Mouse (Mus musculus) midbrain, embryonic 14.5 days (tissue): ENCODE measurements around the gene Tapt1. TPM values are rescaled to one million over a fixed set of nuclear protein-coding genes. Genes with fewer than 3 reads are reported as not detected.

Experiments used
- ATAC-seq: fragments of 200-750 bp; cut with Nextera tagmentation; 2 replicates; pipeline ENCODE4 v1.8.0; 2017; ENCODE audit warnings: moderate number of reproducible peaks, moderate library complexity; ENCODE audit not compliant: low FRiP score, low TSS enrichment
- DNase-seq: peaks from one replicate; pipeline ENCODE4 v3.0.0-alpha.2; 2015
- H3K27ac ChIP-seq: fragments of 300-500 bp; sonication (generic); replicated peaks from 2 replicates; pipeline ENCODE4 v1.5.1; 2014; ENCODE audit warnings: mild to moderate bottlenecking, low read depth, low read length, moderate library complexity
- H3K27me3 ChIP-seq: fragments of 300-500 bp; sonication (generic); 2 replicates; pipeline ENCODE4 v1.6.1; 2014; ENCODE audit warnings: low read length, control low read depth, mixed read lengths; ENCODE audit not compliant: control insufficient read depth, insufficient read depth
- H3K36me3 ChIP-seq: fragments of 300-500 bp; sonication (generic); 2 replicates; pipeline ENCODE4 v1.6.1; 2014; ENCODE audit warnings: low read length, control low read depth; ENCODE audit not compliant: control insufficient read depth, insufficient read depth
- H3K4me1 ChIP-seq: fragments of 300-500 bp; sonication (generic); 2 replicates; pipeline ENCODE4 v1.6.1; 2014; ENCODE audit warnings: mild to moderate bottlenecking, antibody characterized with exemption, low read length, control low read depth; ENCODE audit not compliant: control insufficient read depth, insufficient read depth
- H3K4me2 ChIP-seq: fragments of 300-500 bp; sonication (generic); 2 replicates; pipeline ENCODE4 v1.6.1; 2014; ENCODE audit warnings: mild to moderate bottlenecking, low read length, moderate library complexity
- H3K4me3 ChIP-seq: fragments of 300-500 bp; sonication (generic); replicated peaks from 2 replicates; pipeline ENCODE4 v1.5.1; 2014; ENCODE audit warnings: low read depth, low read length
- H3K9ac ChIP-seq: fragments of 300-500 bp; sonication (generic); replicated peaks from 2 replicates; pipeline ENCODE4 v1.6.1; 2014; ENCODE audit warnings: mild to moderate bottlenecking, low read length, moderate library complexity
- H3K9me3 ChIP-seq: fragments of 300-500 bp; sonication (generic); 2 replicates; pipeline ENCODE4 v1.6.1; 2016; ENCODE audit warnings: low read length, control low read depth, mixed read lengths; ENCODE audit not compliant: control insufficient read depth
- WGBS: fragments of 180-500 bp; shearing (Covaris S2); extraction: QIAGEN DNeasy Blood & Tissue Kit; methylation state at CpG from one replicate; pipeline ENCODE4 v1.1.7; 2014; 5-methylcytosine and 5-hydroxymethylcytosine counted together
- polyA plus RNA-seq: library from polyadenylated mRNA; unstranded; fragments of >200 nt; fragmentation: Nextera tagmentation; extraction: Ambion mirVana; gene quantifications from 2 replicates; pipeline ENCODE4 v1.2.1, GENCODE M21; 2014

The Tapt1 gene
- polyA plus RNA-seq, 1 experiment from 2014 or later: 34.6 TPM

GRCm38 (mm10) chr5:44255756-44256398, 29.5 kb upstream of the Tapt1 start:
- H3K27ac ChIP-seq: no peak overlapping the region
- no peak overlapping the region for H3K9ac ChIP-seq
- 79% methylated on average over 7 of the region's 7 CpGs for WGBS
- H3K4me2 ChIP-seq: no peak overlapping the region
- H3K9me3 ChIP-seq: no peaks in the 10 kb centered on the region
- H3K27me3 ChIP-seq: no peaks in the 10 kb centered on the region
- DNase-seq: no peak
- no peak for ATAC-seq
- no peak overlapping the region for H3K4me3 ChIP-seq
- no peaks in the 10 kb centered on the region for H3K36me3 ChIP-seq
- no peaks in the 10 kb centered on the region for H3K4me1 ChIP-seq

GRCm38 (mm10) chr5:44253449-44253848, 27.0 kb upstream of the Tapt1 start:
- Histone ChIP-seq H3K27ac (no peak overlapping the region), H3K4me2 (no peak overlapping the region), H3K4me3 (no peak overlapping the region), H3K4me1 (no peaks in the 10 kb centered on the region), H3K9me3 (no peaks in the 10 kb centered on the region), H3K9ac (no peak overlapping the region), H3K27me3 (no peaks in the 10 kb centered on the region), H3K36me3 (no peaks in the 10 kb centered on the region)
- DNase-seq: no peak
- WGBS: 91% methylated on average over 6 of the region's 6 CpGs
- ATAC-seq: no peak

GRCm38 (mm10) chr5:44252395-44252794, 26.0 kb upstream of the Tapt1 start:
- Histone ChIP-seq H3K9me3 (no peaks in the 10 kb centered on the region), H3K36me3 (no peaks in the 10 kb centered on the region), H3K27me3 (no peaks in the 10 kb centered on the region), H3K4me1 (no peaks in the 10 kb centered on the region), H3K9ac (no peak overlapping the region), H3K27ac (no peak overlapping the region), H3K4me3 (no peak overlapping the region), H3K4me2 (no peak overlapping the region)
- 86% methylated on average over 4 of the region's 4 CpGs for WGBS
- DNase-seq: no peak
- ATAC-seq: no peak

DNA sequence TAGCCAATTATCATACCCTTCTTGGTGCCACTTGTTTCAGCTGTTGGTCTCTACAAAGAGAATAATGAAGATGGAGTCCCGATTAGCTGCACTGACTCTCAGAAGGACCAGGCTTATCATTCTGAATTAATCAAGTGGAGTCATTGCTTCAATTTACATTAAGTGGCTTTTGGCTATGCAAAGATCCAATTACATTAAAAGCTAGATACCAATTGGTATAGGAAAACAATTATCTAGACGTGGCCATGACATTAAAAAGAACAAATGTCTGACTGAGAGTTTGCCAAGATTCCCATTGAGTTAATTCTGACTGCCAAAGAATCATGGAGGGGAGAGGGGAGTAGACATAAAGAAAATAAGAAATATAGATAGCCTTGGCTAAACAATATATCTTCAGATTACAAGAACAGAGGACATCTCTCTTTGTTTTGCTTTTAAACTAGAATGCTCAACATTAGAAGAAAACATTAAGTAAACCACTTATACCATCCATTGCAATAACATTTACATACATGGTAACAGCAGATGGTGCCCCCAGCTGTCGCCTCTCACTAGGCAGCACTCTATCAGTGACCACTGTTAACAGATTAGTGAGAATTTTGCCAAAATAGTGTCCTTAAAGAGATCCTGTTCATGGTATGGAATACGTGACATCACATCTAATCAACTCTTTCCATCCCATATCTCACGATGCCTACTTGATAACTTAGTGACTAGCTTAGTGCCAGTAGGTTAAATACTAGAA, 24.0 kb upstream of the Tapt1 start:
- DNase-seq: no peak
- Histone ChIP-seq H3K9me3 (no peaks in the 10 kb centered on the region), H3K36me3 (no peaks in the 10 kb centered on the region), H3K9ac (no peak overlapping the region), H3K4me1 (no peaks in the 10 kb centered on the region), H3K4me3 (no peak overlapping the region), H3K27me3 (no peaks in the 10 kb centered on the region), H3K27ac (no peak overlapping the region), H3K4me2 (no peak overlapping the region)
- 78% methylated on average over 5 of the region's 5 CpGs for WGBS
- no peak for ATAC-seq

DNA sequence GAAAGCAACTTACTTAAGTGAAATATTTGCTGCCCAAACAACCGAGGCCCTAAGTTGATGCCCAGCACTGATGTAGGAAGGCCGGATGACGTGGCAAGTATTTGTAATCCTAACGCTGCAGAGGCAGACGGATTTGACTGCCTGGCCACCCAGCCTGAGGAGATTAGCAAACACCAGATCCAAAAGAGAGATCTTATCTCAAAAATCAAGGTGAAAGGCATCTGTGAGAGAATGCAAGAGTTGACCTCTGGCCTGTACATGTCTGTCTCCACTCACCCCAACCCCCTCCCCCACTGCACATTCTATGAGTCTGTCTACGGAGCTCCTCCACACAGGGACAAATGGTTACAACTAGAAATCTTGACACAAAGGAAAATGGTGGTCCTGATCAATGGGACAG, 22.9 kb upstream of the Tapt1 start:
- Histone ChIP-seq H3K27ac (no peak overlapping the region), H3K9me3 (no peaks in the 10 kb centered on the region), H3K4me3 (no peak overlapping the region), H3K9ac (no peak overlapping the region), H3K27me3 (no peaks in the 10 kb centered on the region), H3K4me2 (no peak overlapping the region), H3K4me1 (no peaks in the 10 kb centered on the region), H3K36me3 (no peaks in the 10 kb centered on the region)
- 74% methylated on average over 6 of the region's 6 CpGs for WGBS
- ATAC-seq (no peak), DNase-seq (no peak)

DNA sequence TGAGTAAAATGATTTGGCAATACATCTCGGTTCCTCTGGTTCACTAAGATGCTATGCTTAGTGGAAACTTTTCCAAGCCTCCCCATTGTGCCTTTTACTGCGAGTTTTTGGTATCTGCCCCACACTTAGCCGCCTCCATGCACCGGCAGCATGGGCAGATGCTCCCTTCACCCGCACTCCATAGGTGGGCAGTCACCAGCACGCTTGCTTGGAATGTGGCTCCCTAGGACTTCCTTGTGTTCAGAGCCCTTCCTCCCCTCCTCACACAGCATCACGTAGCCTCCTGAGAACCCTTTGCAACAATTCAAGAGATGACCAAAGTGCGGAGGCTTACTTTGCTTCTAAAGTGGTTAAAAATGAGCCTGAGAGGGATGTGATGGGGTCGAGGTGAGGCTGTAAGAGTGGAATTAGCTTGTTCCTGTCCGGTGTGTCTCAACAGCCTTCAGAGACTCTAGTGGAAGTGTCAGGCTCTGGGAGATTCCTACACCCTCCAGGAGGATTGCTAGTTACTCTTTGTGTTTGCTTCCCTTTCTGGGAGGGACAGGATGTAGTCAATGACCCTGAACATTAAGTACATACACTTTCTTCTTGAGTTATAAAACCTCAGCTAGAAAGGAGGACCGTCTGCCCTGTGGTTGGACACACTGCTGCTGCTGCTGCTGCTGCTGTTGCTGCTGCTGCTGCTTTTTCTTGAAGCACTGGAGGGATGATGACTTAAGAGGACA, 20.2 kb upstream of the Tapt1 start:
- DNase-seq: no peak
- Histone ChIP-seq H3K27me3 (no peaks in the 10 kb centered on the region), H3K36me3 (no peaks in the 10 kb centered on the region), H3K9me3 (no peaks in the 10 kb centered on the region), H3K4me1 (no peaks in the 10 kb centered on the region), H3K27ac (no peak overlapping the region), H3K4me3 (no peak overlapping the region), H3K4me2 (no peak overlapping the region), H3K9ac (no peak overlapping the region)
- WGBS: 26% methylated on average over 11 of the region's 11 CpGs
- ATAC-seq: no peak

GRCm38 (mm10) chr5:44244894-44245423, 18.5 kb upstream of the Tapt1 start:
- H3K9me3 ChIP-seq: no peaks in the 10 kb centered on the region

GRCm38 (mm10) chr5:44242828-44243227, 16.4 kb upstream of the Tapt1 start:
- ATAC-seq (no peak), DNase-seq (no peak)
- Histone ChIP-seq H3K4me3 (no peak overlapping the region), H3K9me3 (no peaks in the 10 kb centered on the region), H3K9ac (no peak overlapping the region), H3K27me3 (no peaks in the 10 kb centered on the region), H3K4me2 (no peak overlapping the region), H3K36me3 (no peaks in the 10 kb centered on the region), H3K27ac (no peak overlapping the region), H3K4me1 (no peaks in the 10 kb centered on the region)
- 89% methylated on average over 4 of the region's 4 CpGs for WGBS

More at GRCm38 (mm10) chr5:44244894-44245423, 18.5 kb upstream of the Tapt1 start:
- H3K4me1 ChIP-seq: no peaks in the 10 kb centered on the region
- H3K36me3 ChIP-seq: no peaks in the 10 kb centered on the region
- no peak overlapping the region for H3K4me3 ChIP-seq
- no peaks in the 10 kb centered on the region for H3K27me3 ChIP-seq
- 86% methylated on average over 7 of the region's 7 CpGs for WGBS
- no peak overlapping the region for H3K27ac ChIP-seq
- ATAC-seq (no peak), DNase-seq (no peak)
- H3K4me2 ChIP-seq: no peak overlapping the region
- no peak overlapping the region for H3K9ac ChIP-seq
